Mouse (Mus musculus) stomach, postnatal 0 days (tissue): ENCODE measurements at regions not wholly inside any gene's neighbourhood (a gene's known extent, or its start where the extent isn't known, plus 50 kb on each side); places are given as distances from the start of the nearest gene placed in this dataset.

Source experiments
- CTCF ChIP-seq: IDR thresholded peaks from 2 replicates; pipeline ENCODE4 v1.5.1; 2016; ENCODE audit warnings: antibody characterized with exemption, low read depth, mild to moderate bottlenecking, moderate library complexity
- EP300 ChIP-seq: optimal IDR thresholded peaks from 2 replicates; pipeline ENCODE3; 2016; ENCODE audit warnings: antibody characterized with exemption

DNA sequence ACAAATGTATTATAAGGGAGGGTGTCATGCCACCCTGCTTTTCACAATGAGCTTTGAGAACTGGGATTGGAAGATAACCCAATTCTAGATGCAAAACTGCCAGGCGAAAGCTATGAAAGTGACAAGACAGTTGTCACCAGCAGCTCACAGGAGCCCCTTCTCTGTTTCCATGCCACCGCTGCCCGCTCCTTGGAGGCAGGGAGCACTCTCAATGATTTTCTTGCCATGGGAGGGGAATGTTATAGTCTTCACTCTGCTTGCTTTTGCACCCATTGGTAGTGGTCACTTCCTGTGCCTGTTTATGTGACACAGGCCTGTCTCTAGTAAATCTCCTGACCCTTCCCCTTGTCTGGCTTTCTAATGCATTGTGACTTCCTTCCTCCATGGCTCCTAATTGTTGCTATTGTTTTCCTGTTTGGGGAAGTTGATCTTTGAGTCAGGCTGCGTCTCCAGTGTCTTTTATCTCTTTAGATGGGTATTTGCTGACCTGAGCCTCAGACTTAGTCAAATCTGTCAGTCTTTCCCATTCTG is 143.4 kb downstream of the Tpra1 start:
- TF ChIP-seq CTCF (no peak), EP300 (no peak)
